ENCODE assay signal across 11 mouse cellular contexts in the genomic region with DNA sequence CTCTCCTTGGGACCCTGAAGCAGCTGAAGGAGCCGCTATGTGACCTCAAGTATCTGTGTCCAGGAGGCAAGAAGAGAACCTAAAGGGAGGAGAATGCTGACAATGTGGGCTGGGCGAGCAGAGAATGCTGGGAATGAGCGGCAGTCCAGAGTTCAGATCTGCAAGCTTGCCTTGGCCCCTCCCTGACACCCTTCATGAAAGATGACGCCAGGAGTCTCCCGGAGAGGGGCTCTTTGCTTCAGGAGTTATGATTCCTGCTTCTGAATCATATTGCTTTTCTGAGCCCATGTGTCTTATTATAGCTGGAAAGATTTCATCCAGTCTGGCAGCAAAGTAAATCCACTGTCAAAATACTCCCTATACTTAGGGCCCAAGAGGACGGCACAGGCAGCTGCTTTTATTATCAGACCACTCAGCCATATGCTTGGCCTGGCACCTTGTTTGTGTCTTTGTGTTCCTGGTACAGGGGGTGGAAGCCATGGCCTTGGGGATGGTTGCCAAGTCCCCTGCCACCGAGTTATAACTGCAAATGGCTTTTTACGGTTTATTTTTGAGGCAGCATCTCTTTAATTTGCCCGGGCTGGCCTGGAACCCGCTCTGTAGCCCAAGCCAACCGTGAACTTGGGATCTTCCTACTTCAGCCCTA. TPM values are rescaled to one million over a fixed set of nuclear protein-coding genes. Genes with fewer than 3 reads are reported as not detected.
DNase-seq lines count a peak whose midpoint lies in the region; ATAC-seq and TF ChIP-seq lines count a peak whose summit lies in the region.
"Had no signal": no experiment of that assay in that cellular context is flagged by ENCODE, and none has a peak within 500 bp of the region (broad histone marks: within the 10 kb centered on the region; RNA-seq: fewer than 3 reads in every experiment).

No protein-coding gene starts in this region.

- no peak overlapping the region for H3K4me3 ChIP-seq in kidney, embryonic 16.5 days (ENCODE audit: low read length)
- no peak overlapping the region for H3K4me3 ChIP-seq in ES-E14 (ENCODE audit: insufficient read depth in 1 of 2, low read depth in 1 of 2, low read length in 2 of 2, poor library complexity in 1 of 2, severe bottlenecking in 1 of 2)
- H3K4me3 ChIP-seq in kidney, embryonic 15.5 days (replicated peaks) = no peak overlapping the region
- H3K4me3 ChIP-seq: midbrain, embryonic 12.5 days had no signal

- no peak for TF ChIP-seq POLR2A in brain, embryonic 14.5 days (IDR thresholded peaks at IDR 0.05; ENCODE audit: borderline replicate concordance, extremely low read depth, insufficient read depth, insufficient read length, poor library complexity, severe bottlenecking)

- in situ Hi-C loops in ES-E14 (cut with MboI; ENCODE audit: low sequenced_read_pairs in 2 of 2, unreplicated experiment in 2 of 2) = no loop called here

- no peaks in the 10 kb centered on the region for H3K4me1 ChIP-seq in kidney, embryonic 16.5 days (ENCODE audit: insufficient read depth, low read length)
- 0 out of 4 replicates have a peak, but pooled peaks cover 0 to 1% of the 10 kb centered on the region in 2 experiments for H3K4me1 ChIP-seq in ES-E14 (ENCODE audit: control insufficient read depth in 2 of 2, insufficient read depth in 2 of 2, low read length in 2 of 2, poor library complexity in 1 of 2)
- peaks cover 7% of the 10 kb centered on the region; the same call in 1 of the 2 replicates for H3K4me1 ChIP-seq in kidney, embryonic 15.5 days

- 61% methylated on average over 11 of the region's 11 CpGs for WGBS in kidney, embryonic 16.5 days
- 57% methylated on average over 11 of the region's 11 CpGs for WGBS in kidney, embryonic 15.5 days

- no peak overlapping the region for H3K4me2 ChIP-seq in kidney, embryonic 16.5 days (replicated peaks; ENCODE audit: low read depth, low read length)
- no peak overlapping the region for H3K4me2 ChIP-seq in kidney, embryonic 15.5 days
- H3K4me2 ChIP-seq: midbrain, embryonic 12.5 days had no signal

- ATAC-seq in kidney, embryonic 16.5 days (ENCODE audit: low FRiP score, low TSS enrichment) = no peak
- ATAC-seq in kidney, embryonic 15.5 days (replicated peaks; ENCODE audit: low FRiP score) = no peak
- no peak for ATAC-seq in erythroblast, adult 5-6 weeks (replicated peaks; ENCODE audit: low FRiP score, poor library complexity, severe bottlenecking)

- H3K27ac ChIP-seq in kidney, embryonic 16.5 days (ENCODE audit: low read length) = no peak overlapping the region
- no peak overlapping the region for H3K27ac ChIP-seq in ES-E14 (ENCODE audit: insufficient read depth, low read depth, low read length, poor library complexity, severe bottlenecking)
- H3K27ac ChIP-seq in kidney, embryonic 15.5 days = peak overlapping the region; percentile 15; the same call in 1 of the 2 replicates
- H3K27ac ChIP-seq: midbrain, embryonic 12.5 days had no signal

- no peak for TF ChIP-seq CTCF in brain, embryonic 14.5 days (IDR thresholded peaks at IDR 0.05; ENCODE audit: borderline replicate concordance, extremely low read depth, insufficient read depth, insufficient read length)

- H3K27me3 ChIP-seq in kidney, embryonic 16.5 days (ENCODE audit: insufficient read depth, low read length) = no peaks in the 10 kb centered on the region
- H3K27me3 ChIP-seq in kidney, embryonic 15.5 days = no peaks in the 10 kb centered on the region
- H3K27me3 ChIP-seq: midbrain, embryonic 12.5 days had no signal

- no peaks in the 10 kb centered on the region for H3K36me3 ChIP-seq in kidney, embryonic 16.5 days (ENCODE audit: insufficient read depth, low read length)
- no peaks in the 10 kb centered on the region for H3K36me3 ChIP-seq in ES-E14 (ENCODE audit: control insufficient read depth, insufficient read depth, low read length, poor library complexity, severe bottlenecking)
- H3K36me3 ChIP-seq in kidney, embryonic 15.5 days = no peaks in the 10 kb centered on the region
- H3K36me3 ChIP-seq: midbrain, embryonic 12.5 days had no signal

- H3K9ac ChIP-seq in kidney, embryonic 16.5 days (replicated peaks; ENCODE audit: low read length) = no peak overlapping the region
- peak overlapping the region; percentile 43; the same call in 1 of the 2 replicates for H3K9ac ChIP-seq in ES-E14 (ENCODE audit: insufficient read depth, low read depth, low read length, poor library complexity, severe bottlenecking)
- H3K9ac ChIP-seq in kidney, embryonic 15.5 days = no peak overlapping the region
- H3K9ac ChIP-seq: midbrain, embryonic 12.5 days had no signal

- no peaks in the 10 kb centered on the region for H3K9me3 ChIP-seq in kidney, embryonic 16.5 days (ENCODE audit: low read length)
- no peaks in the 10 kb centered on the region for H3K9me3 ChIP-seq in ES-E14 (ENCODE audit: control insufficient read depth, insufficient read depth, low read depth, low read length)
- H3K9me3 ChIP-seq in kidney, embryonic 15.5 days (replicated peaks) = no peaks in the 10 kb centered on the region
- H3K9me3 ChIP-seq: midbrain, embryonic 12.5 days had no signal

- DNase-seq in kidney, adult 11 months = peak; percentile 72
- no peak for DNase-seq in ES-E14 (ENCODE audit: low read depth, low spot score)
- DNase-seq in brain, embryonic 14.5 days (ENCODE audit: low read depth) = peak; percentile 67
- no peak for DNase-seq in adrenal gland, adult (ENCODE audit: inconsistent age in 2 of 2, low spot score in 1 of 2)
- DNase-seq in right cerebral cortex, postnatal 25 days = no peak
- DNase-seq: cerebellum, adult 11-12 months; thymus, postnatal 14 days had no signal

TF ChIP-seq in ES-E14, 5 proteins besides CTCF, POLR2A, EP300 and RAD21:
- TF ChIP-seq HCFC1 (IDR thresholded peaks at IDR 0.05; ENCODE audit: borderline replicate concordance, insufficient read depth, low read length) (no peak), MAFK (IDR thresholded peaks at IDR 0.05; ENCODE audit: insufficient read depth, low read depth, low read length) (0 out of 2 replicates have a peak, but pooled peaks have one; percentile 12)

RNA-seq across cellular contexts. Expression of a gene that starts 25.8 kb away (rescaled TPM):
- 86.5 and 87.0 TPM in 2 replicates for polyA plus RNA-seq in kidney, embryonic 16.5 days (2015; fragmentation: Nextera tagmentation; extraction: Ambion mirVana)
- total RNA-seq in ES-E14 (2012; rRNA removed) = 16.3 and 24.4 TPM in 2 replicates
- polyA plus RNA-seq in brain, embryonic 14.5 days (2012; rRNA removed) = 124 and 127 TPM in 2 replicates
- 92.0 and 98.4 TPM in 2 replicates for polyA plus RNA-seq in kidney, embryonic 15.5 days (2015; fragmentation: Nextera tagmentation; extraction: Ambion mirVana)
- total RNA-seq in erythroblast, adult 5-6 weeks (2015; ENCODE audit: low replicate concordance) = 27.4 and 34.4 TPM in 2 replicates
- 12.0 and 21.9 TPM in 2 replicates for total RNA-seq in erythroblast, adult 5-6 weeks (2017; ENCODE audit: low replicate concordance)

RNA-seq across cellular contexts. Expression of a gene that starts 31.1 kb away (rescaled TPM):
- polyA plus RNA-seq in kidney, embryonic 16.5 days (2015; fragmentation: Nextera tagmentation; extraction: Ambion mirVana) = 33.4 and 34.5 TPM in 2 replicates
- 17.7 and 32.1 TPM in 2 replicates for total RNA-seq in ES-E14 (2012; rRNA removed)
- polyA plus RNA-seq in brain, embryonic 14.5 days (2012; rRNA removed) = 56.0 and 61.9 TPM in 2 replicates
- 26.6 and 27.0 TPM in 2 replicates for polyA plus RNA-seq in kidney, embryonic 15.5 days (2015; fragmentation: Nextera tagmentation; extraction: Ambion mirVana)
- total RNA-seq in erythroblast, adult 5-6 weeks (2015; ENCODE audit: low replicate concordance) = 5.6 and 8.5 TPM in 2 replicates
- 8.7 and 13.5 TPM in 2 replicates for total RNA-seq in erythroblast, adult 5-6 weeks (2017; ENCODE audit: low replicate concordance)

Comparison
In these comparisons a context has a peak if more than half of its experiments do, and no peak if none do; other contexts are left out.
1. DNase-seq: peak in kidney, adult 11 months (single experiment) and brain, embryonic 14.5 days (single experiment); none in ES-E14 (single experiment), adrenal gland, adult (0 of 2) and right cerebral cortex, postnatal 25 days (single experiment).